Mouse (Mus musculus) T-helper 17 cell (primary cell): ENCODE data around the gene Lrp2.

ENCODE experiments used
- in situ Hi-C, 2 experiments: fragments of 300-600 bp; cut with MboI, MseI; formaldehyde crosslinking; loops; 1 replicate in 1 of 2; 2 replicates in 1 of 2; pipeline ENCODE4 v1.15.1; 2025; ENCODE audit warnings: high pct_unique_total_duplicates in 2 of 2

Lrp2 gene

GRCm38 (mm10) chr2:69585886-69586398 is at the start of gene Lrp2:
Gene Lrp2, minus strand, starts transcription at chr2:69586065.
- in situ Hi-C loops = no loop called here

GRCm38 (mm10) chr2:69635064-69635701 is 49.3 kb upstream of the Lrp2 start:
- in situ Hi-C loops = loop anchor here (5.0 to 10.0 kb wide), 2 partner anchors 42 to 150 kb away; partner anchors contain the start of genes Ccdc173 (in 1 of the 2) and Phospho2 (in 1 of the 2)

- in situ Hi-C loops = loop anchor here in 1 of 2 experiments (10.0 kb wide), 1 partner anchor 153 kb away; the partner anchor contains the start of genes Ccdc173 and Phospho2
Measured at GRCm38 (mm10) chr2:69631449-69631848, 45.6 kb upstream of the Lrp2 start.

GRCm38 (mm10) chr2:69630792-69631191 is 44.9 kb upstream of the Lrp2 start:
- in situ Hi-C loops = loop anchor here in 1 of 2 experiments (10.0 kb wide), 1 partner anchor 154 kb away; the partner anchor contains the start of genes Ccdc173 and Phospho2

- in situ Hi-C loops = loop anchor here in 1 of 2 experiments (10.0 kb wide), 1 partner anchor 155 kb away; the partner anchor contains the start of genes Ccdc173 and Phospho2
Measured at GRCm38 (mm10) chr2:69629914-69630313, 44.0 kb upstream of the Lrp2 start.

GRCm38 (mm10) chr2:69629215-69629614 is 43.4 kb upstream of the Lrp2 start:
- in situ Hi-C loops = no loop called here

GRCm38 (mm10) chr2:69619286-69619685 is 33.4 kb upstream of the Lrp2 start:
- in situ Hi-C loops = no loop called here

- in situ Hi-C loops = no loop called here
Measured at GRCm38 (mm10) chr2:69618336-69618735, 32.5 kb upstream of the Lrp2 start.

GRCm38 (mm10) chr2:69613237-69613636 is 27.4 kb upstream of the Lrp2 start:
- in situ Hi-C loops = no loop called here

GRCm38 (mm10) chr2:69612716-69613115 is 26.9 kb upstream of the Lrp2 start:
- in situ Hi-C loops = no loop called here

- in situ Hi-C loops = no loop called here
Measured at GRCm38 (mm10) chr2:69612237-69612636, 26.4 kb upstream of the Lrp2 start.

GRCm38 (mm10) chr2:69606621-69607020 is 20.8 kb upstream of the Lrp2 start:
- in situ Hi-C loops = no loop called here

GRCm38 (mm10) chr2:69603726-69604393 is 18.0 kb upstream of the Lrp2 start:
- in situ Hi-C loops = no loop called here

- in situ Hi-C loops = no loop called here
Measured at GRCm38 (mm10) chr2:69593168-69593567, 7.3 kb upstream of the Lrp2 start.

- in situ Hi-C loops = no loop called here
Measured at GRCm38 (mm10) chr2:69592536-69592935, 6.7 kb upstream of the Lrp2 start.

GRCm38 (mm10) chr2:69591966-69592505 is 6.2 kb upstream of the Lrp2 start:
- in situ Hi-C loops = no loop called here

- in situ Hi-C loops = no loop called here
Measured at GRCm38 (mm10) chr2:69590548-69590947, 4.7 kb upstream of the Lrp2 start.

GRCm38 (mm10) chr2:69587896-69588295 is 2.0 kb upstream of the Lrp2 start:
- in situ Hi-C loops = no loop called here

- in situ Hi-C loops = no loop called here
Measured at GRCm38 (mm10) chr2:69586821-69587728, 1.2 kb upstream of the Lrp2 start.

- in situ Hi-C loops = no loop called here
Measured at GRCm38 (mm10) chr2:69585191-69585885, 527 bp downstream of the Lrp2 start.
